Mouse (Mus musculus): Measurements from ENCODE around the gene Hist1h3d. TPM values are rescaled to one million over a fixed set of nuclear protein-coding genes. Genes with fewer than 3 reads are reported as not detected.
A peak's percentile ranks its signal among the peaks of the same experiment; 100 is the strongest.

Gene Hist1h3d
- polyA plus RNA-seq (2015; fragmentation: Nextera tagmentation; extraction: Ambion mirVana): 1.6 and 2.3 TPM in 2 replicates

DNA sequence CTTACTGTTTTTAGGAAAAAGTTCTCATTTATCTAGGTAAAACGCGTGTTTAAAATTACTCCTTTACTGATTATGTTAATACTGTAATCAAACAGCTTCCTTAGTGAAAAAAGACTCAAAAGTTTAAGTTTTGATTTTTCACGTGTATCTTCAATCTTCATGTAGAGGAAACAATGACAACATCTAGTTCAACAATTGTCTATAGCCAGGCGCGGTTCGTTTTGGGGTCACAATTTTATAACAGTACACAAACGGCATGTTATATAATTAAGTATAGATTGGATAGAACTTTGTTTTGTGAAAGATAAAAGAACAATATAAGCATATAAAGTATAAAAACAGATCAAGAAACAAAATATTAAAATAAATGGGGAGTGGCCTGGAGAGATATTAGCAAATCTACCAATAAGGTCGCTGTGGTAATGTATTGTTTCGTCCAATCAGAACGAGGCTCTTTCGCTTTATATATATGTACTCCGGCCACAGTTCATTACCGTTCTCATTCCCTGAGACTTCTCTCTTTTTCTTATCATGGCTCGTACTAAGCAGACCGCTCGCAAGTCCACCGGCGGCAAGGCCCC is at the start of gene Hist1h3d:
Gene Hist1h3d, plus strand, starts transcription at position 493 of the 581 bp plus-strand sequence.
- ATAC-seq: peak; percentile 52

DNA sequence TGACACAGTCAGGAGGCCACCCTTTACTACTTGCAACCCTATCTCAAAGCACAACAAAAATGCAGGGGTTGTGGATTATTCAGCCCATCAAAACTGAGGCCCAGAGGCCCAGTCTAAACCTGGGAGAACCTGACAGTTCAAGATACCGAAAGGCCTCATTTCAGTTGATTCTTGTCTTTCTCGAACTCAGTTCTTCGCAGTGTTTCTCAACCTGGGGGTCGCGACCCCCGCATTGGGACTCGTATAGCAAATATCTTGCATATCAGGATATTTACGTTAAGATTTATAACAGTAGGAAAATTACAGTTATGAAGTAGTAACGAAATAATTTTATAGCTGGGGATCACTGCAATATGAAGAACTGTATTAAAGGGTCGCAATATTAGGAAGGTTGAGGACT is 49.7 kb upstream of the Hist1h3d start:
- no peak for TF ChIP-seq CTCF (IDR thresholded peaks at IDR 0.05; ENCODE audit: low read depth)
- Histone ChIP-seq H3K27ac (ENCODE audit: low read depth, low read length) (no peak overlapping the region), H3K4me2 (replicated peaks; ENCODE audit: low read depth) (peak overlapping the region; percentile 64), H3K36me3 (ENCODE audit: control insufficient read depth, insufficient read depth) (no peaks in the 10 kb centered on the region), H3K4me1 (replicated peaks; ENCODE audit: control insufficient read depth, insufficient read depth, low read length) (peaks cover 6% of the 10 kb centered on the region; the same call in 1 of the 2 replicates), H3K9ac (ENCODE audit: low read depth, low read length) (no peak overlapping the region), H3K9me3 (ENCODE audit: control insufficient read depth) (no peaks in the 10 kb centered on the region), H3K27me3 (replicated peaks; ENCODE audit: control insufficient read depth, insufficient read depth, low read length) (no peaks in the 10 kb centered on the region), H3K4me3 (ENCODE audit: low read depth, low read length) (peak overlapping the region; percentile 49)
- 3% methylated on average over 10 of the region's 10 CpGs for WGBS
- no peak for ATAC-seq

More for the DNA sequence above, at the start of gene Hist1h3d:
- Histone ChIP-seq H3K4me3 (ENCODE audit: low read depth, low read length) (peak within 1 kb of the TSS; percentile 34), H3K4me1 (replicated peaks; ENCODE audit: control insufficient read depth, insufficient read depth, low read length) (peaks cover 9% of the 10 kb centered on the region; the same call in 1 of the 2 replicates), H3K9ac (ENCODE audit: low read depth, low read length) (peak within 1 kb of the TSS; percentile 46; the same call in 1 of the 2 replicates), H3K9me3 (ENCODE audit: control insufficient read depth) (no peaks in the 10 kb centered on the region), H3K4me2 (replicated peaks; ENCODE audit: low read depth) (peak within 1 kb of the TSS; percentile 67), H3K27me3 (replicated peaks; ENCODE audit: control insufficient read depth, insufficient read depth, low read length) (no peaks in the 10 kb centered on the region), H3K36me3 (ENCODE audit: control insufficient read depth, insufficient read depth) (no peaks in the 10 kb centered on the region), H3K27ac (ENCODE audit: low read depth, low read length) (peak within 1 kb of the TSS; percentile 54; the same call in 1 of the 2 replicates)
- WGBS: under 1% methylated on average over 18 of the region's 18 CpGs
- TF ChIP-seq CTCF (IDR thresholded peaks at IDR 0.05; ENCODE audit: low read depth): no peak

DNA sequence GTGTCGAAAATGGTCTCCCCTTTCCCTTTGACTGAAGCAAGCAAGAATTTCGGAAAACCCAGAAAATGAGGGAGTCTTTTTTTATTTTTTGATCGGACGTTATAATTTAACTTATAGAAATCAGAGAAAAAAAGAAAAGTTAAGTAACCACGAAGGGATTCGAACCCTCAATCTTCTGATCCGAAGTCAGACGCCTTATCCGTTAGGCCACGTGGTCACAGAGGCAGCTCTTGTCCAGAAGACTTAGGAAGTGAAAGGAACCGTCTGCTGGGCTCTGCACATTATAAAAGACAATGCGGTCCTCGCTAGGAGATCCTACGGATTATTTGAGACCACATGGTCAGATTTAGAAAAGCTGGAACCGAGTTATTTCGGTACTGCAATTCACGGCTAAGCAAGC is 49.3 kb upstream of the Hist1h3d start:
- TF ChIP-seq CTCF (IDR thresholded peaks at IDR 0.05; ENCODE audit: low read depth): no peak
- H3K4me3 ChIP-seq (ENCODE audit: low read depth, low read length): peak overlapping the region; percentile 49
- no peak overlapping the region for H3K27ac ChIP-seq (ENCODE audit: low read depth, low read length)
- H3K9me3 ChIP-seq (ENCODE audit: control insufficient read depth): no peaks in the 10 kb centered on the region
- ATAC-seq: peak; percentile 44; the same call in 1 of the 2 replicates
- H3K36me3 ChIP-seq (ENCODE audit: control insufficient read depth, insufficient read depth): no peaks in the 10 kb centered on the region
- peak overlapping the region; percentile 64 for H3K4me2 ChIP-seq (replicated peaks; ENCODE audit: low read depth)
- H3K9ac ChIP-seq (ENCODE audit: low read depth, low read length): peak overlapping the region; percentile 34; the same call in 1 of the 2 replicates
- peaks cover 6% of the 10 kb centered on the region; the same call in 1 of the 2 replicates for H3K4me1 ChIP-seq (replicated peaks; ENCODE audit: control insufficient read depth, insufficient read depth, low read length)
- under 1% methylated on average over 17 of the region's 17 CpGs for WGBS
- H3K27me3 ChIP-seq (replicated peaks; ENCODE audit: control insufficient read depth, insufficient read depth, low read length): no peaks in the 10 kb centered on the region

DNA sequence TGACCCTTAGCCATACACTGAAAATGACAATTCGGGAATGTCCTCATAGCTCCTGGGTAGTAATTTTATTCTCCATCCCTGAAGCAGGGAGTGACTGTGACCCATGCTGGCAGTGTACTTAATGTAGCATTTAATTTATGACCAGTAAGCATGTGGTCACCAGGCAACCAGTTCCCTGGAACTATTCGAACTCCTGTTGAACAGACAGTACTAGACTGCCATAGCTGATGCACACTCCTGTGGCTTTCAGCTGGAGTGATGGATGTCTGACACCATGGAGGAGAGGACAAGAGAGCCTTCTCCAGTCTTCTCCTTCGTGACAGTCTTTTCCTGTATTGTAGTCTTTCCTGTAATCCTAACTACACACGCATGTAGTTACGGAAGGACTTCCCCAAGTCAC is 46.6 kb upstream of the Hist1h3d start:
- H3K27ac ChIP-seq (ENCODE audit: low read depth, low read length): no peak overlapping the region
- H3K27me3 ChIP-seq (replicated peaks; ENCODE audit: control insufficient read depth, insufficient read depth, low read length): no peaks in the 10 kb centered on the region
- no peaks in the 10 kb centered on the region for H3K9me3 ChIP-seq (ENCODE audit: control insufficient read depth)
- no peak overlapping the region for H3K9ac ChIP-seq (ENCODE audit: low read depth, low read length)
- no peaks in the 10 kb centered on the region for H3K36me3 ChIP-seq (ENCODE audit: control insufficient read depth, insufficient read depth)
- peaks cover 6% of the 10 kb centered on the region; the same call in 1 of the 2 replicates for H3K4me1 ChIP-seq (replicated peaks; ENCODE audit: control insufficient read depth, insufficient read depth, low read length)
- TF ChIP-seq CTCF (IDR thresholded peaks at IDR 0.05; ENCODE audit: low read depth): no peak
- H3K4me3 ChIP-seq (ENCODE audit: low read depth, low read length): no peak overlapping the region
- H3K4me2 ChIP-seq (replicated peaks; ENCODE audit: low read depth): no peak overlapping the region
- 80% methylated on average over 5 of the region's 5 CpGs for WGBS
- no peak for ATAC-seq

DNA sequence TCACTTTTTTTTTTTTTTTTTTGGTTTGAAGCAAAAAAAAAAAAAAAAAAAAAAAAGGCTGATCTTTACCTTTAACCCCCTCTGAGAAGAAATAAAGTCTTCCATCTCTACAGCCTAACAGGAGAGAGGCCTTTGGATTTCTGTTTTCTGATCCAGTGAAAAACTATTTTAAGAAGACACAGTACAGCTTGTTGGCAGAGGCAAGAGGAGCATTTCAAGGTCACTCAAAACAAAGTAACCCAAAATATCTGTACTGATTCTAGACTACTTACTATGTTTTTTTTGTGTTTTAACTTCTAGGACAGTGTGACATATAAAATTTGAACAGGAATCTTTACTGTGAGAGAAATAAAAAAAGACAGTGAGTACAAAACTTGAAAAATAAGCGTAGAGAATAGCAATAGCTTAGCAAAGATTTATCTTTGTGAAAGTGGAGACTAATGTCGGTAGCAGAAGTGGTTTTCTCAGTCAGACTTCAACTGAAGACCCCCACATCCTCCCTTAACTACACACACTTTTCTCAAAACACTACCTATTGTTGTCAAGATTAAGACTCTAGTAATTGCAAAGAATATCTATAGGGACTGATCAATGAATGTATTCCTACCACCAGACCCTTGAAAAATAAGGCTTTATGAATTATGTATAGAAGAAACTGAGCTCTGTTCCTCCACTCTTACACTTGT is 45.9 kb upstream of the Hist1h3d start:
- no peak for ATAC-seq
- H3K9me3 ChIP-seq (ENCODE audit: control insufficient read depth): no peaks in the 10 kb centered on the region
- peak overlapping the region; percentile 49 for H3K4me3 ChIP-seq (ENCODE audit: low read depth, low read length)
- no peaks in the 10 kb centered on the region for H3K27me3 ChIP-seq (replicated peaks; ENCODE audit: control insufficient read depth, insufficient read depth, low read length)
- WGBS: 18% methylated on average over 2 of the region's 2 CpGs
- peaks cover 6% of the 10 kb centered on the region; the same call in 1 of the 2 replicates for H3K4me1 ChIP-seq (replicated peaks; ENCODE audit: control insufficient read depth, insufficient read depth, low read length)
- H3K27ac ChIP-seq (ENCODE audit: low read depth, low read length): no peak overlapping the region
- no peak overlapping the region for H3K9ac ChIP-seq (ENCODE audit: low read depth, low read length)
- peak overlapping the region; percentile 74 for H3K4me2 ChIP-seq (replicated peaks; ENCODE audit: low read depth)
- H3K36me3 ChIP-seq (ENCODE audit: control insufficient read depth, insufficient read depth): no peaks in the 10 kb centered on the region
- no peak for TF ChIP-seq CTCF (IDR thresholded peaks at IDR 0.05; ENCODE audit: low read depth)

DNA sequence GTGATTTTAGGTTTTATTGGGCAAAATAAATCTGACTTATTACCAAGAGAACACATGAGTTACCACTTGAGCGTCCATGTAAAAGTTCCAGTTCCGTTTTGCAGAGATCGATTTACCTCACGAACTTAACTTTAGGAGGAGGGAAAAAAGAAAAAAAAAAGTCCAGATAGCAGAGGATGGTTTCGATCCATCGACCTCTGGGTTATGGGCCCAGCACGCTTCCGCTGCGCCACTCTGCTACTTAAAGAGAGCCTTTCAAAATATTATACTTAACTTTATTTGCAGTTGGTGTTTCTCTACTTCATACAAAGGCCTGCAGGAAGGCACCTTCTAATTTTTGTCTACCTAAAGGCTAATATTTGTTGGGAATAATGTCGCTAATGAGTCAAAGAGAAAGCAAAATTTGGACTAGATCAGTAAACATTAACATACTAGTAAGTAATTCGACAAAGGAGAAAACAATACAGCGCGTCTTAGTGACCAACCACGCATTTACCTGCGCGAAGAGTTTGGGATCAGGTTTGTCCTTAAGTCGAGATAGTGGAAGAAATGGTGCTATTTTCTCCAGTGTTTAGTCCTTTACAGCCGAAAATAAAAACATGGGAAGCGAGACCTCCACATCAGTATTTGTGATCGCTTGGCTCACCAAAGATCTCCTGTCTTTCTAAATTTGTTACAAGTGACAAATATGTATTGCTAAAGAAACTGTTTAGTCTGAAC is 45.2 kb upstream of the Hist1h3d start:
- Histone ChIP-seq H3K27ac (ENCODE audit: low read depth, low read length) (peak overlapping the region; percentile 96), H3K4me2 (replicated peaks; ENCODE audit: low read depth) (peak overlapping the region; percentile 74), H3K9ac (ENCODE audit: low read depth, low read length) (peak overlapping the region; percentile 65), H3K9me3 (ENCODE audit: control insufficient read depth) (no peaks in the 10 kb centered on the region), H3K27me3 (replicated peaks; ENCODE audit: control insufficient read depth, insufficient read depth, low read length) (no peaks in the 10 kb centered on the region), H3K36me3 (ENCODE audit: control insufficient read depth, insufficient read depth) (no peaks in the 10 kb centered on the region), H3K4me1 (replicated peaks; ENCODE audit: control insufficient read depth, insufficient read depth, low read length) (peaks cover 6% of the 10 kb centered on the region; the same call in 1 of the 2 replicates), H3K4me3 (ENCODE audit: low read depth, low read length) (peak overlapping the region; percentile 49)
- no peak for TF ChIP-seq CTCF (IDR thresholded peaks at IDR 0.05; ENCODE audit: low read depth)
- WGBS: under 1% methylated on average over 20 of the region's 20 CpGs
- ATAC-seq: no peak; the same call in 1 of the 2 replicates
